In the genomic region with DNA sequence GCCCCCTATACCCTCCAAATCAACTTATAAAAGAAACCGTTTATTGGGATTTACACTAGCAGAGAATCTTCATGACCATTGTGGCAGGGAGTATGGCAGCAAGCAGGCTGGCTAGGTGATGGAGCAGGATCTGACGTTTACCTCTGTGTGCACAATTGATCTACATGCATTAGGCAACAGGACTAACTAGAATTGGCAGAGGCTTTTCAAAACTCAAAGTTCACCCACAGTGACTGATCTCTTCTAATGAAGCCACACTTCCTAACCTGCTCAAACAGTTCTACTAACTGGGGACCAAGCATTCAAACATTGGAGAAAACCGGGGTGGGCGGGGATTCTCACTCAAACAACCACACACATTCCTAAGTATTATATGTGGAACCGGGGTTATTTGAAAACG, we compare ENCODE assay signal across 24 mouse cellular contexts.
DNase-seq lines count a peak whose midpoint lies in the region; ATAC-seq and TF ChIP-seq lines count a peak whose summit lies in the region.
"Had no signal": no experiment of that assay in that cellular context is flagged by ENCODE, and none has a peak within 500 bp of the region (broad histone marks: within the 10 kb centered on the region; RNA-seq: fewer than 3 reads in every experiment).

No protein-coding gene starts in this region.

- 22% methylated on average over 6 of the region's 6 CpGs for whole genome bisulfite sequencing in liver, adult 2 months
- 70% methylated on average over 6 of the region's 6 CpGs for WGBS in liver, embryonic 11.5 days
- 58% methylated on average over 6 of the region's 6 CpGs for WGBS in liver, embryonic 13.5 days (ENCODE audit: insufficient replicate concordance)
- WGBS in liver, embryonic 15.5 days (ENCODE audit: insufficient replicate concordance), result 50% methylated on average over 6 of the region's 6 CpGs
- WGBS in liver, postnatal 0 days (ENCODE audit: insufficient replicate concordance), result 51% methylated on average over 6 of the region's 6 CpGs

- no peak for TF ChIP-seq EP300 in liver, postnatal 0 days (IDR thresholded peaks at IDR 0.05; ENCODE audit: low read depth)

- H3K4me2 ChIP-seq in liver, embryonic 11.5 days, result no peak overlapping the region
- H3K4me2 ChIP-seq in liver, embryonic 13.5 days, result no peak overlapping the region
- H3K4me2 ChIP-seq in liver, embryonic 15.5 days, result no peak overlapping the region
- H3K4me2 ChIP-seq in liver, postnatal 0 days (ENCODE audit: low read depth, low read length), result no peak overlapping the region
- H3K4me2 ChIP-seq: embryonic facial prominence, embryonic 12.5 days; forebrain, embryonic 13.5 days; forebrain, embryonic 15.5 days had no signal

- no peak; the same call in 1 of the 2 replicates for ATAC-seq in liver, embryonic 11.5 days (replicated peaks; ENCODE audit: low FRiP score)
- ATAC-seq in liver, embryonic 13.5 days (ENCODE audit: low read depth), result peak; percentile 39
- peak; percentile 47; the same call in 1 of the 2 replicates for ATAC-seq in liver, embryonic 15.5 days (ENCODE audit: insufficient read depth)
- ATAC-seq in liver, postnatal 0 days, result peak; percentile 99
- ATAC-seq: CD4-positive, CD25-positive, alpha-beta regulatory T cell, adult 4 months; forebrain, embryonic 13.5 days; forebrain, embryonic 15.5 days; Patski had no signal

- no peak for TF ChIP-seq CTCF in liver, adult 2 months (IDR thresholded peaks at IDR 0.05; ENCODE audit: low read depth, low read length)
- TF ChIP-seq CTCF in liver, postnatal 0 days (IDR thresholded peaks at IDR 0.05; ENCODE audit: low read depth), result no peak
- no peak for TF ChIP-seq CTCF in left cerebral cortex, adult 2 months (IDR thresholded peaks at IDR 0.05)

- no peaks in the 10 kb centered on the region for H3K9me3 ChIP-seq in liver, embryonic 11.5 days (ENCODE audit: control insufficient read depth, low read length)
- no peaks in the 10 kb centered on the region for H3K9me3 ChIP-seq in liver, embryonic 13.5 days (replicated peaks)
- no peaks in the 10 kb centered on the region for H3K9me3 ChIP-seq in liver, embryonic 15.5 days (replicated peaks)
- no peaks in the 10 kb centered on the region for H3K9me3 ChIP-seq in liver, postnatal 0 days (ENCODE audit: low read length)
- H3K9me3 ChIP-seq: embryonic facial prominence, embryonic 10.5 days; embryonic facial prominence, embryonic 12.5 days; forebrain, embryonic 13.5 days; forebrain, embryonic 15.5 days; G1E had no signal

- no peaks in the 10 kb centered on the region for H3K36me3 ChIP-seq in liver, adult 2 months (ENCODE audit: control insufficient read depth, insufficient read depth, low read length)
- H3K36me3 ChIP-seq in liver, embryonic 11.5 days (ENCODE audit: control insufficient read depth, insufficient read depth, low read length), result no peaks in the 10 kb centered on the region
- H3K36me3 ChIP-seq in liver, embryonic 13.5 days, result no peaks in the 10 kb centered on the region
- no peaks in the 10 kb centered on the region for H3K36me3 ChIP-seq in liver, embryonic 15.5 days (replicated peaks)
- no peaks in the 10 kb centered on the region for H3K36me3 ChIP-seq in liver, postnatal 0 days (replicated peaks; ENCODE audit: insufficient read depth, low read length)
- H3K36me3 ChIP-seq: embryonic facial prominence, embryonic 10.5 days; embryonic facial prominence, embryonic 12.5 days; forebrain, embryonic 15.5 days; G1E had no signal

- DNase-seq in liver, adult 2 months (ENCODE audit: extremely low read depth, low read depth, low spot score), result peak; percentile 97
- no peak for DNase-seq in liver, embryonic 11.5 days (ENCODE audit: low spot score)
- no peak for DNase-seq in liver, embryonic 13.5 days
- peak; percentile 17 for DNase-seq in liver, postnatal 0 days
- no peak for DNase-seq in cerebellum, postnatal 10 days
- no peak for DNase-seq in left cerebral cortex, adult 2 months (ENCODE audit: extremely low spot score in 1 of 2, low spot score in 2 of 2)
- DNase-seq: adrenal gland, adult 2 months; adrenal gland, postnatal 10 days; adrenal gland, postnatal 25 days; B cell, adult 2 months; cerebellum, adult 11 months; cerebellum, adult 18-20 months; cerebellum, adult 8-10 months; cerebellum, adult 9-11 months; cerebellum, postnatal 25 days had no signal

- no peaks in the 10 kb centered on the region for H3K27me3 ChIP-seq in liver, adult 2 months (ENCODE audit: control insufficient read depth, insufficient read depth, low read length)
- no peaks in the 10 kb centered on the region for H3K27me3 ChIP-seq in liver, embryonic 11.5 days (replicated peaks; ENCODE audit: control insufficient read depth, insufficient read depth, low read length)
- no peaks in the 10 kb centered on the region for H3K27me3 ChIP-seq in liver, embryonic 13.5 days
- H3K27me3 ChIP-seq in liver, embryonic 15.5 days, result no peaks in the 10 kb centered on the region
- H3K27me3 ChIP-seq in liver, postnatal 0 days (ENCODE audit: insufficient read depth, low read length), result no peaks in the 10 kb centered on the region
- H3K27me3 ChIP-seq: CH12.LX; embryonic facial prominence, embryonic 12.5 days; forebrain, embryonic 13.5 days; forebrain, embryonic 15.5 days; Patski had no signal

- intact Hi-C loops in left cerebral cortex, adult 2 months (cut with DNase I), result no loop called here

- H3K4me1 ChIP-seq in liver, adult 2 months (ENCODE audit: control insufficient read depth, insufficient read depth, low read length), result no peaks in the 10 kb centered on the region; the same call in 1 of the 2 replicates
- H3K4me1 ChIP-seq in liver, embryonic 11.5 days (replicated peaks; ENCODE audit: control insufficient read depth, insufficient read depth, low read length), result no peaks in the 10 kb centered on the region
- no peaks in the 10 kb centered on the region for H3K4me1 ChIP-seq in liver, embryonic 13.5 days (replicated peaks)
- no peaks in the 10 kb centered on the region for H3K4me1 ChIP-seq in liver, embryonic 15.5 days (replicated peaks)
- no peaks in the 10 kb centered on the region for H3K4me1 ChIP-seq in liver, postnatal 0 days (ENCODE audit: insufficient read depth)
- H3K4me1 ChIP-seq: embryonic facial prominence, embryonic 10.5 days; embryonic facial prominence, embryonic 12.5 days; forebrain, embryonic 13.5 days; forebrain, embryonic 15.5 days had no signal

- no peaks in the 10 kb centered on the region for H3K79me2 ChIP-seq in liver, adult 2 months (ENCODE audit: control insufficient read depth, insufficient read depth, low read length)

- no peak overlapping the region for H3K27ac ChIP-seq in liver, adult 2 months (replicated peaks; ENCODE audit: insufficient read depth, low read depth, low read length)
- no peak overlapping the region for H3K27ac ChIP-seq in liver, embryonic 11.5 days (ENCODE audit: low read depth, low read length)
- H3K27ac ChIP-seq in liver, embryonic 13.5 days, result no peak overlapping the region
- no peak overlapping the region for H3K27ac ChIP-seq in liver, embryonic 15.5 days (replicated peaks)
- H3K27ac ChIP-seq in liver, postnatal 0 days (ENCODE audit: low read depth), result no peak overlapping the region
- no peak overlapping the region for H3K27ac ChIP-seq in left cerebral cortex, adult 2 months
- H3K27ac ChIP-seq: embryonic facial prominence, embryonic 10.5 days; embryonic facial prominence, embryonic 12.5 days; forebrain, embryonic 13.5 days; forebrain, embryonic 15.5 days had no signal

- TF ChIP-seq POLR2A in liver, adult 2 months (IDR thresholded peaks at IDR 0.05; ENCODE audit: extremely low read depth, insufficient read depth, low read length), result no peak

- no peak overlapping the region for H3K9ac ChIP-seq in liver, adult 2 months (ENCODE audit: low read depth, low read length)
- H3K9ac ChIP-seq in liver, embryonic 11.5 days (ENCODE audit: low read depth, low read length), result no peak overlapping the region
- no peak overlapping the region for H3K9ac ChIP-seq in liver, embryonic 13.5 days
- H3K9ac ChIP-seq in liver, embryonic 15.5 days, result no peak overlapping the region
- no peak overlapping the region for H3K9ac ChIP-seq in liver, postnatal 0 days (replicated peaks)
- H3K9ac ChIP-seq: embryonic facial prominence, embryonic 12.5 days; forebrain, embryonic 13.5 days; forebrain, embryonic 15.5 days had no signal

- H3K4me3 ChIP-seq in liver, adult 2 months (ENCODE audit: insufficient read depth, low read depth, low read length), result no peak overlapping the region
- H3K4me3 ChIP-seq in liver, embryonic 11.5 days (ENCODE audit: low read depth, low read length), result no peak overlapping the region
- H3K4me3 ChIP-seq in liver, embryonic 13.5 days (replicated peaks), result no peak overlapping the region
- no peak overlapping the region for H3K4me3 ChIP-seq in liver, embryonic 15.5 days (replicated peaks)
- no peak overlapping the region for H3K4me3 ChIP-seq in liver, postnatal 0 days (ENCODE audit: low read depth, low read length)
- H3K4me3 ChIP-seq in left cerebral cortex, adult 2 months, result no peak overlapping the region
- H3K4me3 ChIP-seq: embryonic facial prominence, embryonic 10.5 days; embryonic facial prominence, embryonic 12.5 days; forebrain, embryonic 13.5 days; forebrain, embryonic 15.5 days had no signal

Comparison
In these comparisons a context has a peak if more than half of its experiments do, and no peak if none do; other contexts are left out.
1. DNase-seq: peak in liver, adult 2 months (single experiment) and liver, postnatal 0 days (single experiment); none in liver, embryonic 11.5 days (single experiment), liver, embryonic 13.5 days (single experiment), cerebellum, postnatal 10 days (0 of 2) and left cerebral cortex, adult 2 months (0 of 2).